Mouse (Mus musculus) G1E (cell line): ENCODE results near the gene Exoc3l2. TPM values are rescaled to one million over a fixed set of nuclear protein-coding genes. Genes with fewer than 3 reads are reported as not detected.

Source experiments
- ATAC-seq: 2 replicates; pipeline ENCODE4 v1.8.0; 2016; ENCODE audit warnings: mild to moderate bottlenecking; ENCODE audit not compliant: insufficient number of reproducible peaks, poor library complexity, low FRiP score, severe bottlenecking; ENCODE audit errors: extremely low read depth
- DNase-seq: peaks from one replicate; pipeline ENCODE4 v3.0.0; 2012; ENCODE audit warnings: low spot score
- H3K27me3 ChIP-seq: 2 replicates; pipeline ENCODE4 v1.6.1; 2012; ENCODE audit warnings: mild to moderate bottlenecking, low read length, inconsistent platforms; ENCODE audit not compliant: insufficient read depth
- H3K36me3 ChIP-seq: replicated peaks from 2 replicates; pipeline ENCODE3; 2012; ENCODE audit warnings: mild to moderate bottlenecking, inconsistent platforms
- H3K4me1 ChIP-seq: 2 replicates; pipeline ENCODE4 v1.6.1; 2012; ENCODE audit warnings: low read depth, low read length, inconsistent platforms, mixed read lengths; ENCODE audit not compliant: insufficient read depth
- H3K4me3 ChIP-seq: 2 replicates; pipeline ENCODE4 v1.5.1; 2012; ENCODE audit warnings: low read depth, mild to moderate bottlenecking, inconsistent platforms, low read length, moderate library complexity, mixed read lengths
- H3K9me3 ChIP-seq: replicated peaks from 2 replicates; pipeline ENCODE4 v1.6.1; 2012; ENCODE audit warnings: inconsistent platforms
- CTCF ChIP-seq: IDR thresholded peaks from 2 replicates; pipeline ENCODE4 v1.5.1; 2012; ENCODE audit warnings: low read depth, low read length, inconsistent platforms, mixed read lengths
- GATA1 ChIP-seq: IDR thresholded peaks from 2 replicates; pipeline ENCODE4 v1.6.1; 2012; ENCODE audit warnings: borderline replicate concordance, low read length, inconsistent platforms, mixed read lengths
- GATA2 ChIP-seq: IDR thresholded peaks from 2 replicates; pipeline ENCODE4 v1.6.1; 2012; ENCODE audit warnings: low read depth, low read length, inconsistent platforms, borderline replicate concordance
- POLR2AphosphoS5 ChIP-seq: IDR thresholded peaks from 2 replicates; pipeline ENCODE4 v1.6.1; 2012; ENCODE audit warnings: low read depth, low read length, inconsistent platforms; ENCODE audit not compliant: insufficient replicate concordance
- TAL1 ChIP-seq: conservative IDR thresholded peaks from 2 replicates; pipeline ENCODE4 v1.6.1; 2012; ENCODE audit warnings: low read depth, low read length, inconsistent platforms, mixed read lengths
- polyA plus RNA-seq: library from polyadenylated mRNA; stranded (reverse); fragments of >175 nt; gene quantifications from 2 replicates; pipeline ENCODE4 v1.2.3, GENCODE M21; 2012
- total RNA-seq, 2 experiments: library from RNA; stranded (forward) in 1 of 2; stranded (reverse) in 1 of 2; fragments of 200-1000 nt in 1 of 2; fragments of >200 nt in 1 of 2; fragmentation: Nextera tagmentation in 1 of 2; gene quantifications; 2 replicates each; pipeline ENCODE4 v1.2.3; 2014 to 2017

The Exoc3l2 gene
- total and polyA plus RNA-seq, 3 experiments: 0.02 TPM; not detected in 2

DNA sequence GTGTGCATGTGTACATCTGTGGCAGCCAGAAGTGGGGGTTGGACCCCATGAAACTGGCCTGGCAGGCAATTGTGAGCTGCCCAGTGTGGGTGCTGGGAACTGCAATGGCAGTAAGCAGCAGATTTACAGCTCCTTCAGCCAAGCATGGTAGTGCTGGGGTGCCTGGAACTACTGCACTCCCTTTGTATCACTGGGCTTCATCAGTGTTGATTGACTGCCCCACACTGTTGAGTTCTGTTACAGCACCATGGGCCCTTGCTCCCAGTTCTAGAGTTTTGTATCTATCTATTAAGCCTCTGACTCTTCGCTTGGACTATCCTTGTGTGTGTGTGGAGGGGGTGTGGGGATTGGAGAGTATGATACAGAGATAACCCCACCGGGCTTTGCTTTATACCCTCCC, 14.0 kb downstream of the Exoc3l2 start:
- no peak overlapping the region for H3K4me3 ChIP-seq
- no peak for TF ChIP-seq GATA2
- ATAC-seq (no peak), DNase-seq (no peak)
- peaks cover 7% of the 10 kb centered on the region for H3K9me3 ChIP-seq
- peaks cover 4% of the 10 kb centered on the region for H3K4me1 ChIP-seq
- peaks cover 38% of the 10 kb centered on the region for H3K27me3 ChIP-seq
- H3K36me3 ChIP-seq: no peaks in the 10 kb centered on the region

DNA sequence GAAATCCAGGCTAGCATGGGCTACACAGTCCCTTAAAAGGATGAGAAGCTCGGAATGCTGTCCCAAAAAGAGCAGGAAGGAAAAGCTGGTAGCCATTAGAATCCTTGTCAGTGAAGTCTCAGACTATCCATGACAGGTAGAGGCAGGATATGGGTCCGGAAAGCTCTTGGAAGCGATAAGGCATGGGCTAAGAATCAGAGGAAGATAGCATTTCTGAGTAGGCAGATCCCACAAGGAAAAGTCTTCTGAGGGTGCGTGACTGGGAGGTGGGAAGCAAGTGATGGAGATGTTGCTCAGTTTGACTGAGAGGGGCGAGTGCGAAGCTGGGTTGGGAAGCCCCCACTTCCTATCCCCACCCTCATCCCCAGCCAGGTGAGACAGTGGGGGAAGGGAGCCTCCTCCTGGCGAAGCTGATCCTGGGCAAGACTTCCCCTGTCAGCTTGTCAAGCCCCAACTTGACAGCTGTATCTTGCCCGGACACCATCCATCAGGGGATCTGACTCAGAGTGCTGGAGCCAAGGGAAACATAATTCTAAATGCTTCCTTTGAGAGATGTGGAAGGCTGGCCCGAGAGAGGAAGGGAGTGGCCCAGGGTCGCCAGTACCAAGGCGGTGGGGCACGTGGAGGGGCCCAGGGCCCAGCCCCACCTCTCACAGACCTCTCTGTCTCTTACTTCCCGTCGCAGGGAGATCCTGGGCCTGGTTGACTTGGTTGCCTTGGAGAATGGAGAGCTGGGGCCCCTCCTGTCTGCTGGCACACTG, 14.7 kb downstream of the Exoc3l2 start:
- Histone ChIP-seq H3K36me3 (no peaks in the 10 kb centered on the region), H3K4me3 (no peak overlapping the region), H3K9me3 (peaks cover 7% of the 10 kb centered on the region), H3K4me1 (peaks cover 4% of the 10 kb centered on the region), H3K27me3 (peaks cover 40% of the 10 kb centered on the region)
- TF ChIP-seq GATA2 (no peak), POLR2AphosphoS5 (no peak), TAL1 (no peak), GATA1 (no peak), CTCF (no peak)
- DNase-seq: no peak
- no peak for ATAC-seq

DNA sequence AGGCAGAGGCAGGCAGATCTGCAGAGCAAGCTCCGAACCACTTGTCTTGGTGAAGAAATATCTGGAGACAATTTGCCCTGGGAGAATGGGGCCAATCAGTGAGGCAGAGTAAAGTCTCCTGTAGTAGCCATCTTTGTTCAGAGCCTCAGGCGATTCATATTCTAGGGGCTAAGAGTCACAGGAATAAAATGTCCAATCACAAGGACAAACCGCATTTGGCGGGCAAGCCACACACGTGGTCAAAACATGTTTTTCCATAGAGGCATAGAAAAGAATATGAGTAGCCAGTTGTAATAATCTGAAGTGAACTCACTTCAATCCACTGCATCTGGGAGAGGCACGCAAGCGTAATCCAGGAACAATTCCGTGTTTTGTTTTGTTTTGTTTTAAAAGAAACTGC, 20.1 kb downstream of the Exoc3l2 start:
- DNase-seq (no peak), ATAC-seq (no peak)
- Histone ChIP-seq H3K27me3 (peaks cover 41% of the 10 kb centered on the region), H3K36me3 (no peaks in the 10 kb centered on the region), H3K4me3 (no peak overlapping the region), H3K4me1 (peaks cover 5% of the 10 kb centered on the region), H3K9me3 (no peaks in the 10 kb centered on the region)
- TF ChIP-seq POLR2AphosphoS5: no peak
- no peak for TF ChIP-seq CTCF
- no peak for TF ChIP-seq TAL1
- TF ChIP-seq GATA1: no peak
- TF ChIP-seq GATA2: no peak

DNA sequence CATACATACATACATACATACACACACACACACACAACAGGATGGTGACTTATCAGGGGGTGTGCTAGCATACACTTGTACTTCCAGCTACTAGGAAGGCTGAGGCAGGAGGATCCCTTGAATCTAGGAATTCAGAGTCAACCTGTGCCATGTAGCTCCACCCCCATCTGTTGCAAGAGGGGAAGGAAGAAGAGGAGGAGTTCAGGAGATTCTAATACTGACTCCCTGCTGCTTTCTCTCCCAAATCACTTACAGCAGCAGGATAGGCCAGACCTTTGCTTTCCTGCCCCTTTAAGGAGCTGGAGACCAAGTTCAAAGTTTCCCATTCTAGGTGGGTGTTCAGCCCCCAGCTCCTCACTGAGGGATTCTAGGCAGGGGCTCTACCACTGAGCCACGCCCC, 22.4 kb downstream of the Exoc3l2 start:
- no peak overlapping the region for H3K4me3 ChIP-seq
- DNase-seq (no peak), ATAC-seq (no peak)
- peaks cover 46% of the 10 kb centered on the region for H3K27me3 ChIP-seq
- H3K4me1 ChIP-seq: peaks cover 4% of the 10 kb centered on the region
- H3K36me3 ChIP-seq: no peaks in the 10 kb centered on the region
- no peaks in the 10 kb centered on the region for H3K9me3 ChIP-seq
- no peak for TF ChIP-seq GATA1
- TF ChIP-seq POLR2AphosphoS5: no peak
- no peak for TF ChIP-seq CTCF
- TF ChIP-seq TAL1: no peak
- no peak for TF ChIP-seq GATA2

DNA sequence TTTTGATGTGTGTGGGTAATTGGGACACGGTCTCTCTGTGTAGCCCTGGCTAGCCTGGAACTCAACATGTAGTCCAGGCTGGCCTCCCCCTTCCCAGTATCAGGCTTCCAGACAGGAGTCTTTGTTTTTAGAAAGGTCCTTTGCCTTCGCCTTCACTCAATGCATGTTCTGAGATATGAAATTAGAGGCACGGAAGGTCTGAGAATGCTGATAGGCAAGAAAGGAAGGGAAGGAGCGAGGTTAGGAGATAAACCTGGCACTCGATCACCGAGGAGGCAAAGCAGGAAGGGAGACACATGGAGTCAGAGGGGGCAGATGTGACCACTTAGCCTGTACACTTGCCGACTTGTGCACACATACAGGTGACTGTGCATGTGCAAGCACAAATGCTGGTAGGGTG, 23.4 kb downstream of the Exoc3l2 start:
- ATAC-seq (no peak), DNase-seq (no peak)
- Histone ChIP-seq H3K9me3 (no peaks in the 10 kb centered on the region), H3K36me3 (no peaks in the 10 kb centered on the region), H3K4me3 (no peak overlapping the region), H3K27me3 (peaks cover 48% of the 10 kb centered on the region), H3K4me1 (peaks cover 4% of the 10 kb centered on the region)
- no peak for TF ChIP-seq GATA2
- no peak for TF ChIP-seq GATA1
- TF ChIP-seq POLR2AphosphoS5: no peak
- TF ChIP-seq TAL1: no peak
- TF ChIP-seq CTCF: no peak

DNA sequence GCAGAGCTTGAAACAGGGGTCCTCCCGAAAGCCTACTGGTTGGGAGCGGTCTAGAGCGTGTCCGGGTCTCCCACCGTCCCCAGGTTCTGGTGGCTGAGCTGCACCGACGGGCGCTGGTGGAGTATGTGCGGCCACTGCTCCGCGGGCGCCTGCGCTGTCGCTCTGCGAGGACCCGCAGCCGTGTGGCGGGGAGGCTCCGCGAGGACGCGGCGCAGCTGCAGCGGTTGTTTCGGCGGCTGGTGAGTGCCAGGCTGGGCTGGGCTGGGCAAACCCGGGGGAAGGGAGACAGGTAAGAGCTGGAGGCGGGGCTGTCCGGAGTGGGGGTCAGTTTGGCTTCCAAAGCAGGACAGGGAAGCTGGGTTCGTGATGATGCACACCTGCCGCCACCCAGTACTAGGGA, 26.4 kb downstream of the Exoc3l2 start:
- Histone ChIP-seq H3K27me3 (peaks cover 51% of the 10 kb centered on the region), H3K4me3 (no peak overlapping the region), H3K36me3 (no peaks in the 10 kb centered on the region), H3K4me1 (peaks cover 3% of the 10 kb centered on the region), H3K9me3 (no peaks in the 10 kb centered on the region)
- no peak for TF ChIP-seq POLR2AphosphoS5
- no peak for TF ChIP-seq GATA1
- TF ChIP-seq GATA2: no peak
- TF ChIP-seq TAL1: no peak
- no peak for TF ChIP-seq CTCF
- no peak for ATAC-seq
- DNase-seq: no peak

DNA sequence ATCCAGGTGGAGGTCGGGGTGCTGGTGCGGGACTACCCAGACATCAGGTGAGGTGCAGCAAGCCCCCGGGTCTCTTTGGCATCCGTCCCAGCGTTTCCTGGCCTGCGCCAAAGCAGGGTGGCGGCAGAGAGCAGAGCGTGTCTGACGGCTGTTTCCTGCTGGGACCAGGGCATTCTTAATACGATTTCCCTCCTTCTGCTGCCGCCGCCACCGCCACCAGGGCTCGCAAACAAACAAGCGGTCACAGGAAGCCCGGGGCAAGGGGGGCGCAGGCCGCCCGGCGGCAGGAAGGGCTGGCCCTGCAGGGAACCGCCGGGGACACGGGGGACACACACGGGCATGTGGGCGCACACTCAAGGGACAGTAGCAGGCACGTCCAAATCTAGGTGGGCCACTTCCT, 28.6 kb downstream of the Exoc3l2 start:
- Histone ChIP-seq H3K4me3 (no peak overlapping the region), H3K4me1 (no peaks in the 10 kb centered on the region), H3K9me3 (no peaks in the 10 kb centered on the region), H3K36me3 (no peaks in the 10 kb centered on the region), H3K27me3 (peaks cover 63% of the 10 kb centered on the region)
- no peak for TF ChIP-seq GATA1
- no peak for TF ChIP-seq CTCF
- no peak for TF ChIP-seq POLR2AphosphoS5
- no peak for TF ChIP-seq TAL1
- no peak for TF ChIP-seq GATA2
- DNase-seq (no peak), ATAC-seq (no peak)
